Mouse (Mus musculus) adipose tissue, adult 10 weeks (tissue): ENCODE results near the gene Adi1. TPM values are rescaled to one million over a fixed set of nuclear protein-coding genes. Genes with fewer than 3 reads are reported as not detected.

Experiments used
- polyA plus RNA-seq: library from polyadenylated mRNA; stranded (reverse); fragments of 350-450 nt; fragmentation: Illumina TruSeq; extraction: RNeasy Lipid Tissue Mini Kit (QIAGEN cat#74804); gene quantifications from one replicate; pipeline ENCODE4 v1.2.3, GENCODE M21; 2014; ENCODE audit warnings: low read depth, low replicate concordance

Adi1 gene
- polyA plus RNA-seq, result 91.8 TPM

DNA sequence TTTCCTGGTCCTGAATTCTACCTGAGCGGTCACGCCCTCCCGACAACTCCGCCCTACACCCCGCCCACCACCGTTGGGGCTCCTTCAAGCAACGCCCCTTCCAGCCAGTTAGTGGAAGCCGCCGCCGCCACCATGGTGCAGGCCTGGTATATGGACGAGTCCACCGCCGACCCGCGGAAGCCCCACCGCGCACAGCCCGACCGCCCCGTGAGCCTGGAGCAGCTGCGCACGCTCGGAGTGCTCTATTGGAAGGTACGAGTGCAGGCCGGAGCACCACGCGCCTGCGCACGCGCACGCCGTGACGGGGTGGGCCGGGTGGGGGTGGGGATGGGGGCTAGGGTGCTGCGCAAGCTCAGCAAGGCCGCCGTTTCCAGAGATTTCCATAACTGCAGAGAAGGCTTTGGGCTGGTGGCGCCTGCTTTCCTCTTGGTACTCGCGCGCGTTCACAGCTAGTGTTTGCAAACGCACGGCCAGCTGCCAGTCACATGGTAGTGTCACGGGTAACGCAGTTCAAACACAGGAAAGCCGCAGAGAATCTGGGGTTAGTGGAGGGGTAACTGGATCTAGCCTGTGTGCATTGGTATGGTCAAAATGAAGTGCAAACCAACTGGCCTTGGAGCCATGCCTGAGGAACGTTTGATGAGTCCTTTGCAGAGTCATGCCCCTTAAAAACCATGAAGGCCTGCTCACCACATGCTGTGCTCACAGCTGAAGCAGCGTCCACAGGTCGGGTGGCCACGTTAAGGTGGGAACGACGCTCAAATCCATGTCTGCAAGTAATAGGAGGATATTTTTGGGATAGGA is at the start of gene Adi1:
Gene Adi1, plus strand, starts transcription at position 111 of the 804 bp plus-strand sequence.

GRCm38 (mm10) chr12:28635535-28636476 is 39.2 kb upstream of the Adi1 start, which contains the start of gene Rps7:
Gene Rps7, minus strand, starts transcription at chr12:28635953.

GRCm38 (mm10) chr12:28649141-28650110 is 25.6 kb upstream of the Adi1 start, which contains the start of gene Rnaseh1:
Gene Rnaseh1, plus strand, starts transcription at chr12:28649602.

Other genes with a start within 250 kb of the Adi1 start
- 0.40 TPM for gene Dcdc2c, start 122.8 kb upstream of the Adi1 start, polyA plus RNA-seq
- gene Allc, start 92.7 kb upstream of the Adi1 start, polyA plus RNA-seq, result 10.2 TPM
- 3.1 TPM for gene Colec11, start 51.9 kb upstream of the Adi1 start, polyA plus RNA-seq
- gene Rps7, start 39.3 kb upstream of the Adi1 start, polyA plus RNA-seq, result 951 TPM
- 18.3 TPM for gene Rnaseh1, start 25.6 kb upstream of the Adi1 start, polyA plus RNA-seq
- gene Trappc12, start 75.2 kb downstream of the Adi1 start, polyA plus RNA-seq, result 25.2 TPM
- 24.1 TPM for gene Eipr1, start 76.6 kb downstream of the Adi1 start, polyA plus RNA-seq